Mouse (Mus musculus) E14TG2a.4 (cell line): Measurements from ENCODE around the gene Tjap1.
A peak's percentile ranks its signal among the peaks of the same experiment; 100 is the strongest.

Source experiments
- H3K27me3 ChIP-seq: 2 replicates; pipeline ENCODE4 v1.6.1; 2014; ENCODE audit warnings: low read length, control low read depth; ENCODE audit not compliant: insufficient read depth
- H3K36me3 ChIP-seq: 2 replicates; pipeline ENCODE4 v1.6.1; 2014; ENCODE audit warnings: low read length, control low read depth; ENCODE audit not compliant: insufficient read depth
- H3K4me1 ChIP-seq: replicated peaks from 2 replicates; pipeline ENCODE4 v1.6.1; 2014; ENCODE audit warnings: low read depth, low read length, control low read depth
- H3K4me3 ChIP-seq: replicated peaks from 2 replicates; pipeline ENCODE4 v1.5.1; 2014; ENCODE audit warnings: mild to moderate bottlenecking, low read length
- H3K9me3 ChIP-seq: 2 replicates; pipeline ENCODE4 v1.6.1; 2014; ENCODE audit warnings: low read length, control low read depth
- CTCF ChIP-seq: conservative IDR thresholded peaks from 2 replicates; pipeline ENCODE4 v1.5.1; 2014; ENCODE audit warnings: low read length
- NANOG ChIP-seq: IDR thresholded peaks from 2 replicates; pipeline ENCODE4 v1.6.1; 2014; ENCODE audit warnings: borderline replicate concordance, low read length, mixed read lengths
- POU5F1 ChIP-seq: IDR thresholded peaks from 2 replicates; pipeline ENCODE4 v1.6.1; 2014; ENCODE audit warnings: low read length, borderline replicate concordance

Gene Tjap1

DNA sequence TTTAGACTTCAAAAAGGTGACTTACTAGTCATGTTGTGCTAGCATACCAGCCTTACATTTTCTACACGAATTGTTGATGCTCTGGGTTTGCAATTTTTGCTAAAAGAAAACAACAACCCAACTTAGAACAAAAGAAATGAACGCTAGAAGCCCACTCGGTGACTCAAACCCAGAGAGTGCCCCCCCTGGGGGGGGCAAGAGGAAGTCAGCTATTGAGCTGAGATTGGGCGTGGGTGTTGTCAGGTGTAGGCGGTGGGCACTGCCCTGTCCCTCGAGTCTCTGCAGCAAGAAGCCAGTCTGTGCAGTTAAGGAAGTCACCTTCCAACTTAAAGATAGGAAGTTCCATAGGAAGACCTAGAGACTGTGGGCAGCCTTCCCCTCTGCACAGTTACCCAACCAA is 13.8 kb upstream of the Tjap1 start:
- no peak overlapping the region for H3K4me3 ChIP-seq
- H3K9me3 ChIP-seq = no peaks in the 10 kb centered on the region
- TF ChIP-seq POU5F1 = no peak
- H3K4me1 ChIP-seq = peaks cover 23% of the 10 kb centered on the region
- H3K27me3 ChIP-seq = peaks cover 79% of the 10 kb centered on the region
- no peaks in the 10 kb centered on the region for H3K36me3 ChIP-seq

DNA sequence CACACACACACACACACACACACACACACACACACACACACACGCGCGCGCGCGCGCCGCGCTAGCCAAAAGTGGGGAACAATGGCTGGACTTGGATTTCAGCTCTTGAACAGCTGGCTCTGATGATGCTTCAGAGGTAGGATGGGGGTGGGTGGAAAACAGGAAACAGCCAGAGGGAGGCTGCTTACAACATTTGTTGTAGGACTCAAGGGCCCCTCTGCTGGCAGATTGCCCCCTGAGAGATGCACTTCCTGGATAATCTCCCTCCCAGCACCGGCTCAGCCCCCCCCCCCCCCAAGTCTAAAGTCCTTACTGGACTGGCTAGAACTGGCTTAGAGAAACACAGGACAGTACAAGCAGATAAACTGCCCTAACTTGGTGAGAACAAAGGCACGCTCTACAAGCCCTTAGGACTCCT is 4.9 kb upstream of the Tjap1 start:
- no peak for TF ChIP-seq CTCF
- no peak for TF ChIP-seq POU5F1
- TF ChIP-seq NANOG = no peak
- 0 out of 2 replicates have a peak, but pooled peaks cover 5% of the 10 kb centered on the region for H3K27me3 ChIP-seq

DNA sequence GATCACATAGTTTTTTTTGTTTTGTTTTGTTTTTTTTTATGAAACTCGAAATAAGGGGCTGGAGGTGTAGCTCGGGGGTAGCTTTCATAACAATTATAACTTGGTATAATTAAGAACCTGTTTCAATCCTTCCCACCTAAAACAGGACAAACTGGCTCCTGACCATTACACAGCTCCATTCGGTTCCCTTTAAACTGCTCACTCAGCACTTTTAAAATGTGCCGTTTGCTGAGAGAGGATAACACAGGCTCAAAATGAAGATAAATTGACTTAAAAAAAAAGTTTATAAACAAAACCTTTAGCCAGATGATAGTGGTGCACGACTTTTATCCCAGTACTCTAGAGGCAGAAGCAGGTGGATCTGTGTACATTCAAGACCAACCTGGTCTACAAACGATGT is 2.6 kb upstream of the Tjap1 start:
- Histone ChIP-seq H3K4me3 (no peak overlapping the region), H3K27me3 (no peaks in the 10 kb centered on the region), H3K9me3 (no peaks in the 10 kb centered on the region), H3K36me3 (peaks cover 14% of the 10 kb centered on the region), H3K4me1 (peaks cover 65% of the 10 kb centered on the region)
- TF ChIP-seq NANOG = no peak
- TF ChIP-seq CTCF = no peak
- no peak for TF ChIP-seq POU5F1

More for the DNA sequence above, 4.9 kb upstream of the Tjap1 start:
- Histone ChIP-seq H3K4me3 (no peak overlapping the region), H3K9me3 (no peaks in the 10 kb centered on the region), H3K4me1 (peaks cover 46% of the 10 kb centered on the region), H3K36me3 (no peaks in the 10 kb centered on the region)

DNA sequence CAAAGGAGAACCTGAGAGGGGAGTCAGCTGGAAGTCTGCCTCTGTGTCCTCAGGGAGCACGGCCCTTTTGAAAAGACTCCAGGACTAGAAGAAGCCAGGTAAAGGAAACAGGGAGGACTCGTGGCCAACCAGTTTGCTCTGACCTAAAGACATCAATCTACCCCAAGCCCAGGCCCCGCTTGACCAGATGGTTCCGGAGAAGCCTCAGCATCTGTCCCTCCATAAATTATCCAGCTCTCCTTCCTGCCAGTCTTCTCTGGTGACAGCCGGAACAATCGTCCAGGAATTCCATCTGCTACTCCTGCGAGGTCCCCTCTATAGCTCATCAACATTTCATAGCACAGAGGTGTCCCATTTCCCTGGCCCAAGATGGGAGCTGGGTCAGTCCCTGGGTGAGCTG is 1.8 kb upstream of the Tjap1 start:
- Histone ChIP-seq H3K4me1 (peaks cover 71% of the 10 kb centered on the region), H3K27me3 (no peaks in the 10 kb centered on the region), H3K36me3 (peaks cover 21% of the 10 kb centered on the region), H3K4me3 (0 out of 2 replicates have a peak overlapping the region, but pooled peaks have one; percentile 29), H3K9me3 (no peaks in the 10 kb centered on the region)
- no peak for TF ChIP-seq POU5F1
- no peak for TF ChIP-seq CTCF
- TF ChIP-seq NANOG = no peak

DNA sequence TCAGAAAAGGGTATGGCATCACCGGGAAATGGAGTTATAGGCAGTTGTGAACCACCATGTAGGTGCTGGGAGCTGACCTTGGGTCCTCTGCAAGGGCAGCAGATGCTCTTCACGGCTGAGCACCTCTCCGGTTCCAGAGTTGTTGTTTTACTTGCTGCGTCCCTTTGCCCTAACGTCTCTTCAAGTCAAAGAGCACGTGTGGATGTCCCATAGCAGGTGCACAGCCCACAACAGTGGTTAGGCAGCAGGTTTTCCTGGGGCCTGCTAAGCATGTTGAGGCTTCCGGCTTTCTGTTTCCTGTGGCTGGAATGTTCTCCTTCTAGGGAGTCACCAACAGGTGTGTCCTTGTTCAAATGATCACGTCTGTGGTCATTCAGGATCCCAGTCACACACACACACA is 1.1 kb upstream of the Tjap1 start:
- peaks cover 76% of the 10 kb centered on the region for H3K4me1 ChIP-seq
- no peak overlapping the region for H3K4me3 ChIP-seq
- TF ChIP-seq NANOG (no peak), CTCF (no peak), POU5F1 (no peak)
- H3K36me3 ChIP-seq = peaks cover 29% of the 10 kb centered on the region
- H3K9me3 ChIP-seq = no peaks in the 10 kb centered on the region
- no peaks in the 10 kb centered on the region for H3K27me3 ChIP-seq

DNA sequence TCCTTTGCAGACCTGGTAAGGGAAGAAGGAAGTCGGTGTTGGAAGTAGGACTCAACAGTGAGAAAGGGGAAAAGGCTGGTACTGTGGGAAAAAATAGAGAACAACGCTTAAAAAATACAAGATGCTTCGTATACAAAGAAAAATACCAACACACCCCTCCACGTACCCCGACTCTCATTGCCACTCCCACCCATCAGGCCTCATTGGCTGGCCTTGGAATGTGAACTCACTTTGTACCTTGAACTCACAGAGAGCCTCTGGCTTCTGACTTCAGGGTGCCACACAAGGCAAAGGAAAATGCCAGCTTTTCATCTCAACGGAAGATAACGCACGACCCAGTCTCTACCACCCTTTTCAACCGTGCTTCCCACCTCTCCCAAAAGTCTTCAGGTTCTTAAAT is 314 bp upstream of the Tjap1 start:
- H3K4me3 ChIP-seq = peak overlapping the region; percentile 87
- peaks cover 36% of the 10 kb centered on the region for H3K36me3 ChIP-seq
- no peaks in the 10 kb centered on the region for H3K27me3 ChIP-seq
- TF ChIP-seq POU5F1 = no peak
- peaks cover 78% of the 10 kb centered on the region for H3K4me1 ChIP-seq
- H3K9me3 ChIP-seq = no peaks in the 10 kb centered on the region

DNA sequence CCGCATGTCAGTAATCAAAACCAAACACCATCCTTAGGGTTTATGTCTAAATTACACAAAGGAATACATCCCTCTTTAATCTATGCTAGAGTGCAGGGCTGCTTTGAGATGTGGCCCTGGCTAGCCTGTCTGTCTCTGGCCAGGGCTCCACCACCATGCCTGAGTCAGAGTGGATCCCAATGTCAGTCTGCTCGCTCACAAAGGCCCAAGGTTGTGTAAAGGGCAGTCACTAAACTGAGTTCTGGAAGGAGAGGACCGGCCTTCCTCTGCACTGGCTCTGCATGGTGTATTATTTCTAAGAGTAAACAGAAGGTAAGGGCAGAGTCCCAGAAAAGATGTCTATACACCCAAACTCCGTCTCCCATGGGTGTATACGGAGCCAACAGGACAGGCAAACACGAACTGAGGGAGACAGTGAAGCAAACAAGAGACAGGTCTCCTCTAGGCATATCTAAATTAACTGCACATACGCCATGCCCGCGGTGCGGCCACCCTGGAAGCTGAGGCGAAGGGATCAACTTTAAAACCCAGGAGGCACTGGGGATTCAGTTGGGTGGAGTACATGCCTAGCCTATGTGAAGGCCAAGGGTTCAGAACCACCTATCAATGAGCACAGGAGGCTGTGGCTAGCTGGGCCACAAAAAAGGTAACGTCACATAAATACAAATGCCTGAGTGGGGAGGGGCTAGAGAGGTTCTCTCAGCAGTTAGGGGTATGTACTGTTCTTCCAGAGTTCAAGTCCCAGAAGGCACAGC is 4.6 kb downstream of the Tjap1 start:
- Histone ChIP-seq H3K4me3 (no peak overlapping the region), H3K36me3 (peaks cover 81% of the 10 kb centered on the region), H3K9me3 (no peaks in the 10 kb centered on the region), H3K27me3 (no peaks in the 10 kb centered on the region), H3K4me1 (peaks cover 84% of the 10 kb centered on the region)
- TF ChIP-seq POU5F1 (no peak), CTCF (no peak), NANOG (no peak)

DNA sequence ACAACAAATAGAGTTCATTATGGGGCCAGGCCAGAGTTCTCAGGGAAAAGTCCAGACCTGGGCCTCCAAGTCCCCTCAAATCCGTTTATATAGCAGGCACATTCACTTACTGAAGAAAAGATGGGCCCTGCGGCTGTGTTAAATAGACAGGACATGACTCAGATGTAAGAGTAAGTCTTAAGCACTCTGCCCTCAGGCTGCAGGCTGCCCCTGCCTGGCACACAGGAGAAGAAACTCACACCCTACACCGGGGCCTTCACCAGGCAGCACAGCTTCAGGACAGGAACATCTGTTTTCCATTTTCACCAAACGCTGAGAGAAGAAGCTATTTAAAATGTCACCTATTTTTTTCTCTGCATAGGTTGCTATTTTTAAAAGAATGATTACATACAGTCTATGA is 5.2 kb downstream of the Tjap1 start:
- Histone ChIP-seq H3K9me3 (no peaks in the 10 kb centered on the region), H3K4me3 (no peak overlapping the region), H3K4me1 (peaks cover 88% of the 10 kb centered on the region), H3K27me3 (no peaks in the 10 kb centered on the region), H3K36me3 (peaks cover 87% of the 10 kb centered on the region)
- no peak for TF ChIP-seq NANOG
- TF ChIP-seq CTCF = no peak
- TF ChIP-seq POU5F1 = no peak

DNA sequence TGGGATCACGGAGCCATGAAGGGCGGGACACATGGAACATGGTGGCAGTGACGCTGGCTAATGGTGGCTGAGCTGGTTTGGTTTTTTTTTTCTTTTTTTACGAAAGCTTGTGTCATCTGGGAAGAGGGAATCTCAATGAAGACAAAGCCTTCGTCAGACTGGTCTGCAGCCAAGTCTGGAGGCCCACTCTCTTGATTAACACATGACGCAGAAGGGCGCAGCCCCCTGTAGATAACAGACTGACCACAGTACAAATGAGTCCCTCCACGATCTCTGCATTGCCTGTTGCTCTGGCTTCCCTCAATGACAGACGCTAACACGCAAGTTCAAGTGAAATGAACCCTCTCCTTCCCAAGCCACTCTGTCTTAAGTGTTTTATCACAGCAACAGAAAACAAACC is 7.3 kb downstream of the Tjap1 start:
- Histone ChIP-seq H3K4me3 (no peak overlapping the region), H3K9me3 (no peaks in the 10 kb centered on the region), H3K36me3 (peaks cover 95% of the 10 kb centered on the region), H3K27me3 (no peaks in the 10 kb centered on the region), H3K4me1 (peaks cover 89% of the 10 kb centered on the region)
- TF ChIP-seq NANOG (no peak), POU5F1 (no peak), CTCF (no peak)
